Mouse (Mus musculus): ENCODE measurements at regions not wholly inside any gene's neighbourhood (a gene's known extent, or its start where the extent isn't known, plus 50 kb on each side); places are given as distances from the start of the nearest gene placed in this dataset.
"Not testable (repeated sequence)": the region's sequence is repeated elsewhere in the genome, so short reads cannot be mapped to it uniquely, and the experiment has no call there.

- no peak for DNase-seq (ENCODE audit: low spot score)
These were observed 133.4 kb upstream of the Ajap1 start for GRCm38 (mm10) chr4:153616058-153616457.

DNA sequence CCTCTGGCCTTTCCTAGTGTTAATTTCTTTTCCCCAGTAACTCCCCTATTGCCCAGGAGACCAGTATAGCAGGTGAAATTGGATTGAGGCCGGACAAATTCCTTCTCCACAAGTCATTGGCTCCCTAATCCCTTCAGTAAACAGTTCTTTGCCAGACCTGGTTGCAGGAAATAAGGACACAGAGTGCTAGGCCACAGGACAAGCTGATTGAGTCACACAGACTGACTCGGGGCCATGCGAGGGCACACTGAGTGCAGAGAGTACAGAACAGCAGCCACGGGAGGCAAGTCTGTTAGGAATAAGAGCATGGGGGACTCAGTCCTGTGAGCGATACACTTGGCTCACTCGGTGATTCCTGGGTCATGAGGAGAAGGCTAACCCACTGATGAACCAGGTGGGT, 134.3 kb upstream of the Ajap1 start:
- no peak for DNase-seq (ENCODE audit: low spot score)

DNA sequence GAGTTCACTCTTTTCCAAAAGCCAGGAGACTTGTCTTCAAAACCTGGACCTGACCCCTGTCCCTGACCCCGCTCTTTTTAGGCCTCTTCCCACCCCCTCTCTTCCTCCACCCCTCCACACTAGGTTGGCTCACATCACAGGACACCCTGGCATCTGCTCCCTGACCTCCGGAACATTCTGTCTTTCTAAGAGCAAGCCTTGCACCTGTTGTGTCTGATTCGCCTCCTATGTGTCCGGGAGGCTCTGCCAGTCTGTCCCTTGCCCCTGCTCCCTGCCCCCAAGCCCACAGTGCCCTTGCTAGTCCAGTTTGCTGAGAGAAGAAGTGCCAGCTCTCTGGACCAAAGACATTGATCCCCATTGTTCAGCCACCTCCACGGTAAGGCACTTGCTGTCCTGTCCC, 138.3 kb upstream of the Ajap1 start:
- no peak for DNase-seq (ENCODE audit: low spot score)

- no peak for DNase-seq (ENCODE audit: low spot score)
These were observed 148.6 kb upstream of the Ajap1 start for GRCm38 (mm10) chr4:153631161-153631560.

- DNase-seq (ENCODE audit: low spot score), result no peak
These were observed 149.4 kb upstream of the Ajap1 start for GRCm38 (mm10) chr4:153632056-153632455.

DNA sequence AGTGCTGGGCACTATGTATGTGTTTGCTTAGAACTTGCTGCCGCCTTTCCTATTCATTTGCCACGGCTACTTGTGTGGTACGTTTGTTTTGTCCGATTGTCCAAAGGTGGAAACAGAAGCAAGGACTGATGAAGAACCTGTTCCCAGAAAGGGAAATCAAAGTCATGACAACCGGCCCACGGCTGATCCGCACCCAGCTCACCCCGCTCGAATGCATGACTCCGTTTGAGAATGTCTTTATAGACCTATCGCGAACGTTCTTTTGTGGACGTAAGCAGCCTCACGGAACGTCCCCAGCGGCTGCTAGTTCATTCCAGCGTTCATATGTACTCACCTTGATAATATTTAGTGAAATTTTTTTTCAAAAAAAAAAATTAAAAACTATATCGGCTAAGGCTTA, 149.9 kb upstream of the Ajap1 start:
- no peak for DNase-seq (ENCODE audit: low spot score)

DNA sequence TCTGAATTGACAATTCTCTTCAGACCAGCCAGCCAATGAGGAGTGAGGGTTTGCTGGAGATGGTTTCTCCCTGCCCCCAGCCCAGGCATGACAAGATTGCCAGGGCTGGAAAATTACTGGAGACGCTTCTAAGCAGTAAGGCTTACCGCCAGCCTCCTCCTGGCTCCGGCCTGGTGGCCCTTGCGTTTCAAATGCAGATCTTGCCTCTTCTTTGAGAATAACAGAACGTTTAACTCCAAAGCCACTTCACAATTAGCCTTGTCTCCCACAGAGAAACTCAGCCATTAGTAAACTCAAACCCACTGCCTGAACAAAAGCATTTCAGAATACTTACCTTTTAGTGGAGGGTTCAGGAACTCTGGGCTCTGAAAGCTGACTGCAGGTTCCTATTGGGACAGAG, 150.6 kb upstream of the Ajap1 start:
- DNase-seq (ENCODE audit: low spot score), result no peak

DNA sequence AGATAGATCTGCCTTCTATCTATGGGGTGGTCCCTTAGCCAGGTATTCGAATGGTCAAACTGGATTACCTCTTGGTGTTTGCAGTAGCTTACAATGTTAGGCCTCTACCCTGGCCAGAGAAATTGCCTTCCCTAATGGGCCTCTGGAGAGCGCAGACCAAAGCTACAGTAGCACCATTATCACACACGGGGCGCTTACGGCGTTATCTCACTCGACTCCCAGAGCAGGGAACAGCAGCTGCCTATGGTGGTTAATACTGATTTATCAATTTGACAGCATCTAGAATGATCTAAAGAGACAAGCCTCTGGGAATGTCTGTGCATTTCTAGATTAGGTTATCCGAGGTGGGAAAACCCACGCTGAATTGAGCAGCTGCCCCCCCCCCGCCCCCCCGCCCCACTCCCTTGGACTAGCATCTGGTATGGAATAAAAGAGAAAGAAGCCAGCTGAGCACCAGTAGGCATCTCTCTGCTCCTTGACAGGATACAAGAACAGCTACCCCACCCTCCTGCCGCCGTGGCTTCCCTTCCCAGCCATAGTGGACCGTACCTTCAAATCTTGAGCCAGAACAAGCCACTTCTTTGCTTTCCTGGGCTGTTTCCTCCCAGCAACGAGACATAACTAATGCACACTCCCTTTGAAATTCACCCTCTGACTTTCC, 151.7 kb upstream of the Ajap1 start:
- no peak for DNase-seq (ENCODE audit: low spot score)

GRCm38 (mm10) chr4:153637989-153638388, 155.4 kb upstream of the Ajap1 start:
- no peak for DNase-seq (ENCODE audit: low spot score)

DNA sequence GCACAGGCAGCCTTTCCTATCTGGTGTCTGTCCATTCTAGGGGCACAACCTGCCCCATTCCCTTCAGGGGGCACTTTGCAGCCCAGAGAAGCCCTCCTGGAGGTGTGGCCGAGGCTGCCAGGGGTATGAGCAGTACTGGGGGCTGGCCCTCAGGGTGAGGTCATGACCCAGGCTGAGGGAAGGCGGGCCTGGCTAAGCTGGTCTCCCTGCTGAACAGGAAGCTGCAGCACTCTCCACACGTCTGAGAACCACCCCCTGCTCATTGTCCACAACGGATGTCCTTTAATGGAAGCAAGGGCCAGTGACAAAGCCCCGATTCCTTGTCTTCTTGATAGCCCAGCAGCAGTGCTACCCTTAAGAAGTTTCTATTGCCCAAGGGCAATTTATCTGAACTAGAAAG, 169.2 kb upstream of the Ajap1 start:
- no peak for DNase-seq (ENCODE audit: low spot score)

DNA sequence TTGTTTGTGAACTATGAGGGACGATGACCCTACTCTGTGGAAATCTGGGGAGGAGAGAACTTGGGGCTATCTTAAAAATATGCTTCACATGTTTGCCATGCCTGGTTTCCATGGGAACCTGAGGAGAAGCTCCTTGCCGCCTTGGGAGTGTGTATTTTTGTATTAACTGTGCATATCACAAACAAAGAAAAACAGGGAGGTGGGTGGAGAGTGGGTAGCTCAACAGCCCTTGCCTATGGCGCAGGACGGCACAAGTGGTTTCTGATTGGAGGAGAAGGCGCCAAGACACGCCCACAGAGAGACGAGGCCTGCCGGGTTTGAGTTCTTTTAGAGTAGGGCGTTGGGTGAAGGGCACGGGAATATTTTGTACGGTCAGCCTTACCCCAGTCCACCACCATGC, 170.2 kb upstream of the Ajap1 start:
- DNase-seq (ENCODE audit: low spot score), result no peak

- DNase-seq (ENCODE audit: low spot score), result no peak
These were observed 180.1 kb upstream of the Ajap1 start for GRCm38 (mm10) chr4:153662731-153663130.

- DNase-seq (ENCODE audit: low spot score), result not testable (repeated sequence)
These were observed 184.1 kb upstream of the Ajap1 start for GRCm38 (mm10) chr4:153666626-153667236.

GRCm38 (mm10) chr4:153669070-153669469, 186.5 kb upstream of the Ajap1 start:
- no peak for DNase-seq (ENCODE audit: low spot score)

GRCm38 (mm10) chr4:153670216-153670615, 187.6 kb upstream of the Ajap1 start:
- no peak for DNase-seq (ENCODE audit: low spot score)

DNA sequence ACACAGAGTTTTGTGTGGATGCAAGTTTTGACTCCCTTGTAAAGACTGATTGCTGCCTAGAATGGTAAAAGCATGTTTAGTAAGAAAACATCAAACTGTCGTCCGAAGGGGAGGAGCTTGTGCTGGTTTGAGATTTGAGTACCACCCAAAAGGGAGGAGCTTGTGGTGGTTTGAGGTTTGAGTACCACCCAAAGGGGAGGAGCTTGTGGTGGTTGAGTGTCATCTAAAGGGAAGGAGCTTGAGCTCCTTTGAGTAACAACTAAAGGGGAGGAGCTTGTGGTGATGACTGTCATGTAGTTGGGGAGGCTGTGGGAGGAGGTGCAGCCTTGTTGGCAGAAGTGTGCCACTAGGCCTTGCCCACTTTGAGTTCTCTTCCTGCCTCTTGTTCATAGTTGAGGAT, 192.8 kb upstream of the Ajap1 start:
- DNase-seq (ENCODE audit: low spot score), result no peak

- peak; percentile 17 for DNase-seq (ENCODE audit: low spot score)
These were observed 196.5 kb upstream of the Ajap1 start for GRCm38 (mm10) chr4:153679151-153679550.

- no peak for DNase-seq (ENCODE audit: low spot score)
These were observed 205.8 kb upstream of the Ajap1 start for GRCm38 (mm10) chr4:153688441-153688840.

DNA sequence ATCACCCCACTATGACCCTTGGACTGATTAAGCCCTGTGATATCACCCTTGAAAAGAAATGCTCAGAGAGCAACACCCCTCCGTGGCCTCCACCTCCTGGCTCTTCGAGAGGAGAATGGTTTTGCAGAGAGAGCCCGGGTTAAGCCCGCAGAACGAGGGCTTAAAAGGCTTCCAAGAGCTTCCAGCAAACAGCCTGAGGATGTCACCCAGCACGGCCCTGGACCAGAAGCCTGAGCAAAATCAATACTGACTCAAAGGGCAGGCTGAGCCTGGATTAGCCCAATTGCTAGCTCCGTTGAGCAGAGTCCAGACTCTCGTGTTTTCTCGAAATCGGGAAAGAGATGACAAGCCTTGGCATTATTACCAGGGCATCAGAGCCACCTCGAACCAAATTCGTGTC, 211.3 kb upstream of the Ajap1 start:
- DNase-seq (ENCODE audit: low spot score), result no peak

DNA sequence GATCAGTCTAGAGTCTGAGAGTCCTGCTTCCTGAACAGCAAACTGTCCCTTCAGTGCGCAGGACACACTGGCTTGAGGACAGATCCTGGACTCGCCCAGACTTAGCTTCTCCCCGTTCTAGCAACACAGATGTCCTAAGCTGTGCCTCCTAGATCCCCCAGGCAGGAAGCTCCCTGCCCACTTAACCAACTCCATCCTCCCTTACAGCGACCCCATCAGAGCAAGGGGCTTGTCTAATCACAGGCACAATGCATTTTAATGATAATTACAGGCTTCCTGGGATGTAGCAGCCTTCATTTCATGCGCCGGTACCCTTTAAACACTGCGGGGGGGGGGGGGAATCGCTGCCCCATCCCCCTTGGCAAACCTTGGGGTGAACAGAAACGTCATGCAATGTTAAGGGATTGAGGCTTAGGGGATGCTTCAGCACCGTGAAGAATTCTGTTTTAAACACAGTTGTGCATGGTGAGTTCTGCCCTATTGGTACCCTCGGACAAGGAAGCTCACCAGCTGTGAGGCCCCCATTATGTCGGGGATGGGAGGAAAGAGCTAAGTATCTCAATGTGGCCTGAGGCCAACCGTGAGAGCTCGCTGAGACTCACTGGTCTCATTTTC, 213.9 kb upstream of the Ajap1 start:
- DNase-seq (ENCODE audit: low spot score), result no peak

GRCm38 (mm10) chr4:153707218-153707617, 224.6 kb upstream of the Ajap1 start:
- no peak for DNase-seq (ENCODE audit: low spot score)

- no peak for DNase-seq (ENCODE audit: low spot score)
These were observed 232.5 kb upstream of the Ajap1 start for GRCm38 (mm10) chr4:153714995-153715645.

DNA sequence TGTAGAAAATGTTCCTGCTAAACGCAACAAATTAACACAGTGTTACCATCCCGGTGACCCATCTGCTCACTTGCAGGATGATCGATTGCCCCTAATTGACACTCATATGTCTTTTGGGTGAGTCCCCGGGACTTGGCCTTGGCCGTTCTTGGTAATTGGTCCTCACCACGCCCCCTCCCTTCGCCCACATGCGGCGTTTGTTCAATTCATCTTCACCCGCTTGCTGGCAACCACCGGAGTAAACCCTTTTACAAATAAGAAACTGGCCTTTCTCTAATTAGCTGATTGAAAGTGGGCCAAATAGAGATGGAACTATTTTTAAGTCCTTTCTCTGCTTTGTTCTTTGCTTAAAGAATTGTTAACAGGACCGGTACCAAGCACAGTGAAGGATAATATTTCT, 234.7 kb upstream of the Ajap1 start:
- DNase-seq (ENCODE audit: low spot score), result no peak
